Mouse (Mus musculus) midbrain, embryonic 12.5 days (tissue): ENCODE data around the gene Flot1. TPM values are rescaled to one million over a fixed set of nuclear protein-coding genes. Genes with fewer than 3 reads are reported as not detected.

Experiments
- ATAC-seq: fragments of 200-750 bp; cut with Nextera tagmentation; 2 replicates; pipeline ENCODE4 v1.8.0; 2017; ENCODE audit warnings: low read depth, moderate TSS enrichment, moderate library complexity; ENCODE audit not compliant: low FRiP score
- H3K27ac ChIP-seq: fragments of 300-500 bp; sonication (generic); replicated peaks from 2 replicates; pipeline ENCODE4 v1.5.1; 2016; ENCODE audit warnings: mild to moderate bottlenecking
- H3K27me3 ChIP-seq: fragments of 300-500 bp; sonication (generic); 2 replicates; pipeline ENCODE4 v1.6.1; 2016; ENCODE audit warnings: mild to moderate bottlenecking
- H3K36me3 ChIP-seq: fragments of 300-500 bp; sonication (generic); 2 replicates; pipeline ENCODE4 v1.6.1; 2016
- H3K4me1 ChIP-seq: fragments of 300-500 bp; sonication (generic); 2 replicates; pipeline ENCODE4 v1.6.1; 2016
- H3K4me2 ChIP-seq: fragments of 300-500 bp; sonication (generic); replicated peaks from 2 replicates; pipeline ENCODE4 v1.6.1; 2016; ENCODE audit warnings: mild to moderate bottlenecking, moderate library complexity
- H3K4me3 ChIP-seq: fragments of 300-500 bp; sonication (generic); 2 replicates; pipeline ENCODE4 v1.5.1; 2016; ENCODE audit warnings: mild to moderate bottlenecking
- H3K9ac ChIP-seq: fragments of 300-500 bp; sonication (generic); replicated peaks from 2 replicates; pipeline ENCODE4 v1.6.1; 2016; ENCODE audit warnings: mild to moderate bottlenecking, moderate library complexity
- H3K9me3 ChIP-seq: fragments of 300-500 bp; sonication (generic); 2 replicates; pipeline ENCODE4 v1.6.1; 2016; ENCODE audit warnings: mild to moderate bottlenecking
- whole genome bisulfite sequencing: fragments of 180-500 bp; shearing (Covaris S2); methylation state at CpG from one replicate; pipeline ENCODE4 v1.1.7; 2016; 5-methylcytosine and 5-hydroxymethylcytosine counted together
- polyA plus RNA-seq: library from polyadenylated mRNA; unstranded; fragments of >200 nt; fragmentation: Nextera tagmentation; extraction: Ambion mirVana; gene quantifications from 2 replicates; pipeline ENCODE4 v1.2.1, GENCODE M21; 2016

Flot1 gene
- polyA plus RNA-seq, 1 experiment from 2014 or later = 53.5 TPM

- Histone ChIP-seq H3K27ac (no peak overlapping the region), H3K4me2 (no peak overlapping the region), H3K4me3 (no peak overlapping the region), H3K36me3 (no peaks in the 10 kb centered on the region), H3K9me3 (no peaks in the 10 kb centered on the region), H3K9ac (no peak overlapping the region), H3K4me1 (no peaks in the 10 kb centered on the region), H3K27me3 (no peaks in the 10 kb centered on the region)
- 89% methylated on average over 4 of the region's 4 CpGs for WGBS
- no peak for ATAC-seq
Measured at GRCm38 (mm10) chr17:35790933-35791332, 32.1 kb upstream of the Flot1 start.

- no peak for ATAC-seq
- WGBS = 94% methylated on average over 2 of the region's 2 CpGs
- Histone ChIP-seq H3K9me3 (no peaks in the 10 kb centered on the region), H3K4me3 (no peak overlapping the region), H3K4me2 (no peak overlapping the region), H3K27me3 (no peaks in the 10 kb centered on the region), H3K36me3 (no peaks in the 10 kb centered on the region), H3K9ac (no peak overlapping the region), H3K27ac (no peak overlapping the region), H3K4me1 (no peaks in the 10 kb centered on the region)
Measured at GRCm38 (mm10) chr17:35792837-35793236, 30.2 kb upstream of the Flot1 start.

- Histone ChIP-seq H3K9me3 (no peaks in the 10 kb centered on the region), H3K4me1 (no peaks in the 10 kb centered on the region), H3K4me2 (no peak overlapping the region), H3K36me3 (no peaks in the 10 kb centered on the region), H3K27me3 (no peaks in the 10 kb centered on the region), H3K9ac (no peak overlapping the region), H3K4me3 (no peak overlapping the region), H3K27ac (no peak overlapping the region)
- 52% methylated on average over 2 of the region's 2 CpGs for WGBS
- no peak for ATAC-seq
Measured at GRCm38 (mm10) chr17:35795099-35795498, 27.9 kb upstream of the Flot1 start.

GRCm38 (mm10) chr17:35795656-35796055 lies 27.4 kb upstream of the Flot1 start:
- Histone ChIP-seq H3K9ac (no peak overlapping the region), H3K9me3 (no peaks in the 10 kb centered on the region), H3K4me3 (no peak overlapping the region), H3K27ac (no peak overlapping the region), H3K4me2 (no peak overlapping the region), H3K27me3 (no peaks in the 10 kb centered on the region), H3K36me3 (no peaks in the 10 kb centered on the region), H3K4me1 (no peaks in the 10 kb centered on the region)
- no peak for ATAC-seq
- 84% methylated on average over 6 of the region's 6 CpGs for WGBS

- WGBS = 70% methylated on average over 5 of the region's 5 CpGs
- no peak overlapping the region for H3K9ac ChIP-seq
- no peaks in the 10 kb centered on the region for H3K4me1 ChIP-seq
- H3K4me3 ChIP-seq = no peak overlapping the region
- H3K27ac ChIP-seq = no peak overlapping the region
- H3K9me3 ChIP-seq = no peaks in the 10 kb centered on the region
- no peaks in the 10 kb centered on the region for H3K36me3 ChIP-seq
- no peak for ATAC-seq
- no peaks in the 10 kb centered on the region for H3K27me3 ChIP-seq
- no peak overlapping the region for H3K4me2 ChIP-seq
Measured at GRCm38 (mm10) chr17:35796835-35797234, 26.2 kb upstream of the Flot1 start.

- Histone ChIP-seq H3K9ac (no peak overlapping the region), H3K27me3 (no peaks in the 10 kb centered on the region), H3K4me2 (no peak overlapping the region), H3K4me1 (no peaks in the 10 kb centered on the region), H3K4me3 (no peak overlapping the region), H3K36me3 (no peaks in the 10 kb centered on the region), H3K9me3 (no peaks in the 10 kb centered on the region), H3K27ac (no peak overlapping the region)
- 72% methylated on average over 2 of the region's 2 CpGs for WGBS
- ATAC-seq = no peak
Measured at GRCm38 (mm10) chr17:35800905-35801304, 22.1 kb upstream of the Flot1 start.

GRCm38 (mm10) chr17:35803020-35803419 lies 20.0 kb upstream of the Flot1 start:
- H3K27ac ChIP-seq = no peak overlapping the region
- H3K9ac ChIP-seq = no peak overlapping the region
- no peaks in the 10 kb centered on the region for H3K4me1 ChIP-seq
- WGBS = 65% methylated on average over 6 of the region's 6 CpGs
- no peaks in the 10 kb centered on the region for H3K27me3 ChIP-seq
- H3K4me3 ChIP-seq = no peak overlapping the region
- H3K36me3 ChIP-seq = no peaks in the 10 kb centered on the region
- no peak overlapping the region for H3K4me2 ChIP-seq
- no peaks in the 10 kb centered on the region for H3K9me3 ChIP-seq
- no peak for ATAC-seq

GRCm38 (mm10) chr17:35803858-35804399 lies 19.1 kb upstream of the Flot1 start:
- H3K36me3 ChIP-seq = no peaks in the 10 kb centered on the region
- WGBS = 89% methylated on average over 4 of the region's 4 CpGs
- H3K9ac ChIP-seq = no peak overlapping the region
- H3K9me3 ChIP-seq = no peaks in the 10 kb centered on the region
- H3K4me3 ChIP-seq = no peak overlapping the region
- H3K27ac ChIP-seq = no peak overlapping the region
- no peaks in the 10 kb centered on the region for H3K4me1 ChIP-seq
- H3K27me3 ChIP-seq = no peaks in the 10 kb centered on the region
- no peak overlapping the region for H3K4me2 ChIP-seq
- no peak for ATAC-seq

GRCm38 (mm10) chr17:35808073-35808472 lies 15.0 kb upstream of the Flot1 start:
- no peaks in the 10 kb centered on the region for H3K36me3 ChIP-seq
- H3K9ac ChIP-seq = no peak overlapping the region
- no peak overlapping the region for H3K4me2 ChIP-seq
- H3K4me3 ChIP-seq = no peak overlapping the region
- no peaks in the 10 kb centered on the region for H3K9me3 ChIP-seq
- H3K4me1 ChIP-seq = no peaks in the 10 kb centered on the region
- 68% methylated on average over 9 of the region's 9 CpGs for whole genome bisulfite sequencing
- H3K27ac ChIP-seq = no peak overlapping the region
- no peak for ATAC-seq
- no peaks in the 10 kb centered on the region for H3K27me3 ChIP-seq

GRCm38 (mm10) chr17:35809395-35809794 lies 13.6 kb upstream of the Flot1 start:
- H3K4me1 ChIP-seq = no peaks in the 10 kb centered on the region
- H3K4me3 ChIP-seq = no peak overlapping the region
- H3K9me3 ChIP-seq = no peaks in the 10 kb centered on the region
- H3K4me2 ChIP-seq = no peak overlapping the region
- WGBS = 85% methylated on average over 11 of the region's 11 CpGs
- no peaks in the 10 kb centered on the region for H3K36me3 ChIP-seq
- no peaks in the 10 kb centered on the region for H3K27me3 ChIP-seq
- no peak for ATAC-seq
- H3K9ac ChIP-seq = no peak overlapping the region
- H3K27ac ChIP-seq = no peak overlapping the region

GRCm38 (mm10) chr17:35810900-35811648 lies 12.0 kb upstream of the Flot1 start:
- no peaks in the 10 kb centered on the region for H3K36me3 ChIP-seq
- WGBS = 88% methylated on average over 5 of the region's 5 CpGs
- H3K9me3 ChIP-seq = no peaks in the 10 kb centered on the region
- H3K27me3 ChIP-seq = no peaks in the 10 kb centered on the region
- no peak overlapping the region for H3K27ac ChIP-seq
- ATAC-seq = no peak
- H3K9ac ChIP-seq = no peak overlapping the region
- H3K4me2 ChIP-seq = no peak overlapping the region
- 0 out of 2 replicates have a peak, but pooled peaks cover 2% of the 10 kb centered on the region for H3K4me1 ChIP-seq
- H3K4me3 ChIP-seq = no peak overlapping the region

- H3K27ac ChIP-seq = no peak overlapping the region
- ATAC-seq = no peak
- no peaks in the 10 kb centered on the region for H3K36me3 ChIP-seq
- no peak overlapping the region for H3K4me2 ChIP-seq
- H3K9me3 ChIP-seq = no peaks in the 10 kb centered on the region
- 74% methylated on average over 5 of the region's 5 CpGs for WGBS
- H3K4me1 ChIP-seq = peaks cover 5% of the 10 kb centered on the region; the same call in 1 of the 2 replicates
- no peaks in the 10 kb centered on the region for H3K27me3 ChIP-seq
- no peak overlapping the region for H3K9ac ChIP-seq
- no peak overlapping the region for H3K4me3 ChIP-seq
Measured at GRCm38 (mm10) chr17:35812307-35812706, 10.7 kb upstream of the Flot1 start.
